18 mouse cellular contexts compared by ENCODE assay signal in the genomic region with DNA sequence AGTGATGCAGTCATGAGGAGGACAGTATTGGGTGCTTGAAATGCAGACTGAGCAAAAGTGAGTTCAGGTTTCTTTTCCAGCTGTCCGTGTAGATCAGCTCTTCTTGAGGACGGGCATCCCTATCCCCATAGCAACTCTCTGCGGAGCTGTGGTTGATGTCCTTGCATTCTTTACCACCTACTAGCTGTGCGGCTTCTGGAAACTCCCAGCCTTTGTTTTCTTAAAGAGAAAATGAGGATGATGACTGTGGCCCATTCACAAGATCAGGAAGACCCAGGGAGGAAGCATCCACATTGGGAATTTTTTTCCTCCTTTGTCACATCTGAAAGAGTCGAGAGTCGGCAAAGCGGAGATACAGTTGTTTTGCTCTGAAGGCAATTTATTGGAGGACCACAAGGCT.
"Had no signal": no experiment of that assay in that cellular context is flagged by ENCODE, and none has a peak within 500 bp of the region (broad histone marks: within the 10 kb centered on the region; RNA-seq: fewer than 3 reads in every experiment).

No protein-coding gene starts in this region.

- H3K36me3 ChIP-seq: kidney, embryonic 15.5 days; limb, embryonic 12.5 days; limb, embryonic 15.5 days; midbrain, embryonic 10.5 days; midbrain, embryonic 13.5 days; neural tube, embryonic 13.5 days had no signal

- H3K4me3 ChIP-seq: kidney, embryonic 15.5 days; left cerebral cortex, adult 2 months; limb, embryonic 12.5 days; limb, embryonic 15.5 days; megakaryocyte, embryonic 14.5 days; midbrain, embryonic 10.5 days; midbrain, embryonic 13.5 days; myocyte; neural tube, embryonic 13.5 days had no signal

- ATAC-seq: liver, postnatal 0 days; lung, postnatal 0 days; midbrain, embryonic 13.5 days; midbrain, embryonic 16.5 days had no signal

- H3K27me3 ChIP-seq: kidney, embryonic 15.5 days; megakaryocyte, embryonic 14.5 days; midbrain, embryonic 13.5 days; neural tube, embryonic 13.5 days had no signal

- DNase-seq: kidney, postnatal 10 days; layer of hippocampus, postnatal 36 days; liver, postnatal 0 days; lung, embryonic 14.5 days; retina, postnatal 1 day; thymus, adult 18-20 months; thymus, postnatal 4 days had no signal
